Mouse (Mus musculus) olfactory bulb, adult 2 months (tissue): ENCODE results near the gene Rere. TPM values are rescaled to one million over a fixed set of nuclear protein-coding genes. Genes with fewer than 3 reads are reported as not detected.
A peak's percentile ranks its signal among the peaks of the same experiment; 100 is the strongest.

Source experiments
- H3K27ac ChIP-seq: fragments of 200-500 bp; 2 replicates; pipeline ENCODE4 v1.5.1; 2012; ENCODE audit warnings: low read depth, low read length; ENCODE audit not compliant: insufficient read depth
- H3K4me1 ChIP-seq: fragments of 200-500 bp; 2 replicates; pipeline ENCODE4 v1.6.1; 2012; ENCODE audit warnings: low read length; ENCODE audit not compliant: control insufficient read depth, insufficient read depth
- H3K4me3 ChIP-seq: fragments of 200-500 bp; 2 replicates; pipeline ENCODE4 v1.5.1; 2012; ENCODE audit warnings: mild to moderate bottlenecking, low read depth, low read length, moderate library complexity; ENCODE audit not compliant: insufficient read depth
- CTCF ChIP-seq: fragments of 200-500 bp; IDR thresholded peaks from 2 replicates; pipeline ENCODE4 v1.5.1; 2012; ENCODE audit warnings: low read depth, mild to moderate bottlenecking, low read length, moderate library complexity; ENCODE audit not compliant: insufficient read depth
- POLR2A ChIP-seq: fragments of 200-500 bp; IDR thresholded peaks from 2 replicates; pipeline ENCODE4 v1.6.1; 2012; ENCODE audit warnings: mild to moderate bottlenecking, low read depth, low read length, moderate library complexity; ENCODE audit not compliant: insufficient read depth
- WGBS: fragments of 180-500 bp; shearing (Covaris S2); methylation state at CpG from one replicate; pipeline ENCODE4 v1.1.7; 2018; 5-methylcytosine and 5-hydroxymethylcytosine counted together
- polyA plus RNA-seq: library from polyadenylated mRNA; stranded (reverse); fragments of >200 nt; gene quantifications from 2 replicates; pipeline ENCODE4 v1.2.4, GENCODE M21; 2012; ENCODE audit warnings: low replicate concordance; ENCODE audit not compliant: missing spikeins, insufficient read depth, insufficient read length

Gene Rere
- polyA plus RNA-seq, 1 experiment: 288 TPM

DNA sequence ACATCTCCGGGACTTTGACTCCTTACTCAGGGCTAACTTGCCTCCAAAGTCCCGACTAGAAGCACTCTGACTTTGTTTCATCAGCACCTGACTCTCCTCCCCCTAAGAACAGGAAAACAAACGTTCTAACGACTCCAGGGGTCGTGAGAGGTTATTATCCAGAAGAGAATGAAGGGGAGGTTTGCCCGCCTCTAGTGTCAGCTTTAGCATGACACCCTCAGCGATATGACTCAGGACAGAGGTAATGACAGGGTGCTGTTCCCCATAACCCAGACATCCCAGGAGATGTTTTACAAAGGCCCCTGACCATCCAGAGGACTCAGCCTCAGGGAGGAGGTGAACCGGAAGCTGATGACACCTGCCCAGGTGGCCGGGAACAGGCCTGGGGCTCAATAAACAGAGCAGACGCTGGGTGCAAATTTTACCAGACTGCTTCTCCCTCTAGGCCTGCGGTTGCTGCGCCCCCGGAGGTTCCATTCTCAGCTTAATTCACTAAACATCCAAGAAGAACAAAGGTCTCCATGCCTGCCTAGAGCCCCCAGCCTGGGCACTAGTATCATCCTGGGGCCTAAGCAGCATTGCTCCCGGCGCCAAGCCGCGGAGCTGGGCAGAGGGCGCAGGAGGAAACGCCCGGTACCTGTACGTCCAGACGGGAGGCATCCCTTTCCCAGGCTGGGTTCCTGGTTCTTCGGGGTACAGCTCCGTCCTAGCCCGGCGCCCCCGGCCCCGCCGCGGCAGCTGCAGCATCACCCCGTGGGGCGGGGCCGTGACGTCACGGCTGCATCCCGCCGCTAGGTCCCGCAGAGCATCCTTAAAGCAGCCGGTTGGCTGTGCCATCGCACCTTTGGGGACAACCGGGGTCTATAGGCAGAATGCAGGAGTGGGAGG lies 370.2 kb downstream of the Rere start, which contains the start of gene Slc45a1:
Gene Slc45a1, minus strand, starts transcription at position 785 of the 888 bp plus-strand sequence.
- 3% methylated on average over 41 of the region's 41 CpGs for WGBS
- H3K4me1 ChIP-seq: peaks cover 15% of the 10 kb centered on the region
- H3K4me3 ChIP-seq: peak within 1 kb of the TSS; percentile 92
- peak within 1 kb of the TSS; percentile 53 for H3K27ac ChIP-seq
- TF ChIP-seq CTCF: no peak
- 0 out of 2 replicates have a peak, but pooled peaks have one; percentile 35 for TF ChIP-seq POLR2A

DNA sequence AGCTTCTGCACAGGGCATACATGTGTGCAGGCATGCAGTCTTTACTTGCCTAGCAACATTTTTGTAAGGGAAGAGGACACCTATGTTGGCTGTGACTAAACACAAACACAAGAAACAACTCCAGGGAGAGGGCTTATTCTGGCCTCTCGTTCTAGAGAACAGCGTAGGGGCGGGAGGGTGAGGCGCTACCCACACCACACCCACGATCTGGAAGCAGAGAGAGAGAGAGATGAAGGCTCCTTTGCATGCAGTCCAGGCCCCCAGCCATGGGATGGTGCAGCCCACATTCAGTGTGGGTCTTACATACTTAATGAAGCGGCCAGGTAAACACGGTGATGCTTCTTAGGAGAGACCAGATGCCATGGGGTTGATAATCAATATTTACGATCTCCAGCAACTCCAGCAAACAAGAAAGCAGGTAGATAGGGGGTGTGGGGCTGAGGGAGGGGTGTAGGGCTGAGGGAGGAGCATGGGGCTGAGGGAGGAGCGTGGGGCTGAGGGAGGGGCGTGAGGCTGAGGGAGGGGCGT lies 371.7 kb downstream of the Rere start:
- TF ChIP-seq POLR2A (no peak), CTCF (no peak)
- no peak overlapping the region for H3K27ac ChIP-seq
- WGBS: 46% methylated on average over 11 of the region's 11 CpGs

DNA sequence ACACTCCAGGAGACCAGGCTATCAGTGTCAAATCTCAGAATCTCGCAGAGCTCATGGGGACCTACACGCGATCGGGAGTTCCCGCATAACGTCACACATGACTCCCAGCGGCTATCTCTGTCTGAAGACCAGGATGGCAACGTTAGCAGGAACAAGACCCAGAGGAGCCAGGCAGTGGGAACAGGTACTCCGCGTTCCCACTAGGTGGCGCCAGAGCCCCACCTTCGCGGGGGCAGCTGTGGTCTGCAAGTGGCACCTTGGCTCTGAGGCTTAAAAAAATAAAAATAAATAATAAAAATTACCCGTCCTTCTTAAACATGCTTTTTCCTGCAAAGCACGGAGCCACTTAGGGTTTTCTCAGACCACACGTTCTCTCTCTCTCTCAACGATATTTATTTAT lies 374.5 kb downstream of the Rere start:
- H3K27ac ChIP-seq: no peak overlapping the region
- no peak overlapping the region for H3K4me3 ChIP-seq
- H3K4me1 ChIP-seq: peaks cover 11% of the 10 kb centered on the region
- 5% methylated on average over 17 of the region's 17 CpGs for WGBS
- TF ChIP-seq CTCF: peak; percentile 97
- TF ChIP-seq POLR2A: no peak

More for the DNA sequence above, 371.7 kb downstream of the Rere start:
- no peak overlapping the region for H3K4me3 ChIP-seq
- H3K4me1 ChIP-seq: peaks cover 11% of the 10 kb centered on the region

DNA sequence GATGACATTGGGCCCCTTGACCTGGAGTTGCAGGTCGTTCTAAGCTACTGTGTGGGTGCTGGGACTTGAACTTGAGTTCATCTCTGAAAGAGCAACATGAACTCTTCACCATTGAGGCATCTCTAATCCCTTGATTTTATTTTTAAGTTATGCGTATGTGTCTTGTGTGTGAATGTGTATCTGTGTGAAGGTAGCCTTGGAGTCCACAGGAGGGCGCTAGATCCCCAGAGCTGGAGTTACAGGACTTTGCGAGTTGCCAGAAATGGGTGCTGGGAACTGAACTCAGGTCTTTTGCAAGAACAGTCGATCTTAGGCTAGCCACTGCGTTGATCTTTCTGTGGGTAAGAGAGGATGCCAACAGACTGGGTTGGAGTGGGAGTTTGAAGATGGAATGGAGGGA lies 375.1 kb downstream of the Rere start:
- Histone ChIP-seq H3K27ac (no peak overlapping the region), H3K4me3 (no peak overlapping the region), H3K4me1 (peaks cover 14% of the 10 kb centered on the region)
- WGBS: 85% methylated on average over 6 of the region's 6 CpGs
- TF ChIP-seq POLR2A: no peak
- no peak for TF ChIP-seq CTCF

DNA sequence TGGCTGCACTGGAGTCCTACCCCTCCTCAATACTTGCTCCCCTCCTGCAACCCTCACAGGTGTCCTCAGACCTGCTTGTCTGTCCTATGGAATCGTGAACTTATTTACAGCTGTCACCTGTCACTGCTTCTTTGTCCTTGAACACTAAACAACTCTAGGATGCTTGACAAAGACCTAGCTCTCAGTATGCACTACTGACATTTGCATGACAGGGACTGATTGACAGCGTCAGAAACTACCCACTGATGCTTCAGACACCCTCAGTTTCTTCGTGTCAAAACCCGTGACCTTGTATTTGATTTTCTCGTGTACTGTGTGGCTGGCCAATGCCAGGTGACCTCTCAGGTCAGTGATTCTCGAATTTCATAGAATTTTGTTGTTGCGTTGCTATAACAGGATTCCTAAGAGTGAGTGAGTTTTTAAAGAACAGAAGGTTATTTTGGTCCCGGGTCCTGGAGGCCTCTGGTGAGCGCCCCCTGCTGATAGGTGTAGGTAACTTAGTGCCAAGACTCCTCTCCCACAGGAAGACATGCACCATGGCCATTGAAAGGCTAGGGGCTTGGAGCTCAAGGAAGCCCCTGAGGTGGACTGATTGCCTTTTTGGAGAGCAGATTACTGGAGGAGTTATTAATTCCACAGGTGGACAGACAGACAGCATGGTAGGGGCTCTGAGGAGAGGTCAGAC lies 378.6 kb downstream of the Rere start:
- Histone ChIP-seq H3K4me1 (peaks cover 11% of the 10 kb centered on the region), H3K4me3 (no peak overlapping the region), H3K27ac (no peak overlapping the region)
- TF ChIP-seq POLR2A (no peak), CTCF (no peak)
- WGBS: 77% methylated on average over 9 of the region's 9 CpGs

DNA sequence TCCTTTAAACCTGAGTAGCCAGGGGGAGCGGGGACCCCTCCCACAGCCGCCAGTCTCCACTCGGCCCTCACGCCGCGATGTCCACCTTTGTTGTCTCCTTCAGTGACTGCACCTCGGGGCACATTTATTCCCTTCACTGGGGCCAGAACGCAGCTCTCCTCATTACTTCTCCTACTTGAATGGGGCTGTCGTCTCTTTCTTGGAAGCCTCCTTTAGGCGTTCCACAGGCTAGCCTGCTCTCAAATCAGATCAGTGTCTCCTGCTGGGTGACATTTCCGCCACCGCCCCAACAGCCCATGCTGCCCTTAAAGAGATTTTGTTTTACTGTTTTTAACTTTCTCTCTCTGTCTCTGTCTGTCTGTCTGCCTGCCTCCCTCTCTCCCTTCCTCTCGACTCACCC lies 380.4 kb downstream of the Rere start:
- 7% methylated on average over 13 of the region's 13 CpGs for WGBS
- peaks cover 8% of the 10 kb centered on the region for H3K4me1 ChIP-seq
- no peak for TF ChIP-seq CTCF
- TF ChIP-seq POLR2A: no peak
- no peak overlapping the region for H3K27ac ChIP-seq
- H3K4me3 ChIP-seq: no peak overlapping the region

DNA sequence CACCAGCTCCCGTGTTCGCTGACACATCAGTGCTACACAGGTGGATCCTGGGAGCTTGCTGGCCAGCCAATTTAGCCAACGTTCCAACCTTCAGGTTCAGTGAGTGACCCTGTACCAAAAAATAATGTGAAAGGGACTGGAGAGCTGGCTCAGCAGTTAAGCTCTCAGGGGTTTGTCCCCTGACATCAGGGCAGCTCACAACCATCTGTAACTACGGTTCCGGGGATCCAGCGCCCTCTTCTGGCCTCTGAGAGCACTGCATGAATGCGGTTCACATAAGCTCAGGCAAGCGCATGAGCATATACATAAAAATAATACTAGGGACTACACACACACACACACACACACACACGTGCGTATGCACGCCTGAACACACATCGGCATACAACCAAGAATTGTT lies 381.7 kb downstream of the Rere start:
- WGBS: 59% methylated on average over 12 of the region's 12 CpGs
- TF ChIP-seq POLR2A (no peak), CTCF (peak; percentile 49; the same call in 1 of the 2 replicates)
- peaks cover 8% of the 10 kb centered on the region for H3K4me1 ChIP-seq
- no peak overlapping the region for H3K27ac ChIP-seq
- no peak overlapping the region for H3K4me3 ChIP-seq

DNA sequence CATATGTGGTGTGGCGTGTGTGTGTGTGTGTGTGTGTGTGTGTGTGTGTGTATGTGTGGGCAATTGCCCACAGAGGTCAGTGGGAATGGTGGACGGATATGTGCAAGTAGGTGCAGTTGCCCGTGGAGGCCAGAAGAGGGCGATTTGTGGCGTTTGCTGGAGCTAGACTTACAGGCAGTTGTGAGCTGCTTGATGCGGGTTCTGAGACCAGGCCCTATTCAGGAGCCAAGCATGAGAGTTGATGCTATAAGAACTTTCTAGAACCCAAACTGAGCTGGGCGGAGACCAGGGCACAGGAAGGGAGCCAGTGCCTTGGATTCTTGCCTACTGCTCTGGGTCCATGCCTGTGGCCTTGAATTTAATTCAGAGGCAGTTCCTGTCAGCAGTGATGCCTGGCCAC lies 383.3 kb downstream of the Rere start:
- WGBS: 87% methylated on average over 7 of the region's 7 CpGs
- Histone ChIP-seq H3K4me3 (no peak overlapping the region), H3K4me1 (peaks cover 8% of the 10 kb centered on the region), H3K27ac (no peak overlapping the region)
- TF ChIP-seq POLR2A (no peak), CTCF (no peak)

DNA sequence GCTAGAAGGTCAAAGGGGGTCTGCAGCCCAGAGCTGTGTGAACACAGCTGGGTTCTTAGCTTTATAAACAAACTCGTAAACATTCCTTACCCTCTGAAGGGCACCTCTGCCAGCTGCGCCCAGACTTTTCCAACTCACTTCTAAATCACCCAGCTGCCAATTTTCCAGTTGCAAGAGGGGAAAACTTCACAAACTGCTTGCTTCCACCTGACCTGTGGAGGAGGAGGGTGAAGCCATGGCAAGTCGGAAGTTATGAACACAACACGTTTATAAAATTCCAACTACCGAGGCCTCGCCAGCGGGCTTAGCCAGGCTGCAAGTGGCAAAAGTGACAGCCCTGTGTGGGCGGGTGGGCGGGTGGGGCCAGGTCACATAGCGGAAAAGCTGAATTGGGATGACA lies 384.4 kb downstream of the Rere start:
- Histone ChIP-seq H3K4me3 (no peak overlapping the region), H3K4me1 (peaks cover 8% of the 10 kb centered on the region), H3K27ac (no peak overlapping the region)
- WGBS: 90% methylated on average over 10 of the region's 10 CpGs
- TF ChIP-seq CTCF (no peak), POLR2A (no peak)

Other genes starting within 250 kb of the Rere start
- not detected in 2 replicates for gene Gpr157, start 194.3 kb upstream of the Rere start, polyA plus RNA-seq
- not detected in 2 replicates for gene Slc2a5, start 162.4 kb upstream of the Rere start, polyA plus RNA-seq
- gene Slc2a7, start 132.7 kb upstream of the Rere start, polyA plus RNA-seq: not detected in 2 replicates
- gene Car6, start 80.3 kb upstream of the Rere start, polyA plus RNA-seq: not detected in 2 replicates
- gene Eno1, start 44.9 kb upstream of the Rere start, polyA plus RNA-seq: 1,081 TPM in 1 of 2 replicates, not detected in the other